Mouse (Mus musculus): Measurements from ENCODE around the gene Pigl.
A peak's percentile ranks its signal among the peaks of the same experiment; 100 is the strongest.
"Not testable (repeated sequence)": the region's sequence is repeated elsewhere in the genome, so short reads cannot be mapped to it uniquely, and the experiment has no call there.

The Pigl gene

GRCm38 (mm10) chr11:62458276-62458724, at the start of gene Pigl, which contains the start of gene Ncor1:
Pigl (plus strand) TSS chr11:62458460.
Ncor1 (minus strand) TSS chr11:62458541.
- peak; percentile 81 for DNase-seq (ENCODE audit: low read depth)

GRCm38 (mm10) chr11:62408848-62409247, 49.4 kb upstream of the Pigl start:
- DNase-seq (ENCODE audit: low read depth): no peak

- peak; percentile 24 for DNase-seq (ENCODE audit: low read depth)
Measured at GRCm38 (mm10) chr11:62409611-62410010, 48.6 kb upstream of the Pigl start.

GRCm38 (mm10) chr11:62415026-62415425, 43.2 kb upstream of the Pigl start:
- no peak for DNase-seq (ENCODE audit: low read depth)

- DNase-seq (ENCODE audit: low read depth): peak; percentile 39
Measured at GRCm38 (mm10) chr11:62424525-62424924, 33.7 kb upstream of the Pigl start.

GRCm38 (mm10) chr11:62426266-62426665, 32.0 kb upstream of the Pigl start:
- no peak for DNase-seq (ENCODE audit: low read depth)

GRCm38 (mm10) chr11:62427105-62427504, 31.2 kb upstream of the Pigl start:
- DNase-seq (ENCODE audit: low read depth): peak; percentile 54

- no peak for DNase-seq (ENCODE audit: low read depth)
Measured at GRCm38 (mm10) chr11:62432211-62432610, 26.0 kb upstream of the Pigl start.

- DNase-seq (ENCODE audit: low read depth): no peak
Measured at GRCm38 (mm10) chr11:62440670-62441315, 17.5 kb upstream of the Pigl start.

GRCm38 (mm10) chr11:62445799-62446198, 12.5 kb upstream of the Pigl start:
- no peak for DNase-seq (ENCODE audit: low read depth)

GRCm38 (mm10) chr11:62448971-62449370, 9.3 kb upstream of the Pigl start:
- no peak for DNase-seq (ENCODE audit: low read depth)

- no peak for DNase-seq (ENCODE audit: low read depth)
Measured at GRCm38 (mm10) chr11:62455193-62455592, 3.1 kb upstream of the Pigl start.

- DNase-seq (ENCODE audit: low read depth): no peak
Measured at GRCm38 (mm10) chr11:62456021-62456482, 2.2 kb upstream of the Pigl start.

- peak; percentile 72 for DNase-seq (ENCODE audit: low read depth)
Measured at GRCm38 (mm10) chr11:62456483-62457172, 1.6 kb upstream of the Pigl start.

- peak; percentile 93 for DNase-seq (ENCODE audit: low read depth)
Measured at GRCm38 (mm10) chr11:62457241-62457890, 894 bp upstream of the Pigl start.

GRCm38 (mm10) chr11:62457891-62458270, 379 bp upstream of the Pigl start:
- peak; percentile 75 for DNase-seq (ENCODE audit: low read depth)

GRCm38 (mm10) chr11:62458780-62459179, 520 bp downstream of the Pigl start:
- DNase-seq (ENCODE audit: low read depth): no peak

GRCm38 (mm10) chr11:62462529-62462928, 4.3 kb downstream of the Pigl start:
- DNase-seq (ENCODE audit: low read depth): not testable (repeated sequence)

GRCm38 (mm10) chr11:62463225-62463915, 5.1 kb downstream of the Pigl start:
- no peak for DNase-seq (ENCODE audit: low read depth)

GRCm38 (mm10) chr11:62464696-62465095, 6.4 kb downstream of the Pigl start:
- no peak for DNase-seq (ENCODE audit: low read depth)

GRCm38 (mm10) chr11:62465849-62466248, 7.6 kb downstream of the Pigl start:
- DNase-seq (ENCODE audit: low read depth): no peak

GRCm38 (mm10) chr11:62466546-62466945, 8.3 kb downstream of the Pigl start:
- peak; percentile 72 for DNase-seq (ENCODE audit: low read depth)
